Mouse (Mus musculus) CH12.LX (cell line): ENCODE measurements around the gene Lrrk2. TPM values are rescaled to one million over a fixed set of nuclear protein-coding genes. Genes with fewer than 3 reads are reported as not detected.

Experiments
- DNase-seq: peaks from one replicate; pipeline ENCODE4 v3.0.0-alpha.2; 2013; ENCODE audit errors: extremely low read depth
- H3K27ac ChIP-seq: 2 replicates; pipeline ENCODE4 v1.5.1; 2012; ENCODE audit warnings: low read depth, mild to moderate bottlenecking, control low read depth, moderate library complexity; ENCODE audit not compliant: insufficient read depth
- H3K27me3 ChIP-seq: replicated peaks from 2 replicates; pipeline ENCODE3; 2012; ENCODE audit warnings: inconsistent platforms
- H3K36me3 ChIP-seq, 2 experiments: replicated peaks in 1 of 2; 2 replicates each; pipeline versions ENCODE3 to v1.6.1; 2012; ENCODE audit warnings: inconsistent platforms in 1 of 2, low read length in 1 of 2, mild to moderate bottlenecking in 1 of 2, mixed read lengths in 1 of 2, moderate library complexity in 1 of 2; ENCODE audit not compliant: control insufficient read depth in 1 of 2, insufficient read depth in 1 of 2
- H3K4me1 ChIP-seq, 2 experiments: 2 replicates each; pipeline ENCODE4 v1.6.1; 2012; ENCODE audit warnings: inconsistent platforms in 1 of 2, moderate library complexity in 1 of 2; ENCODE audit not compliant: insufficient read depth in 2 of 2, control insufficient read depth in 1 of 2
- H3K4me2 ChIP-seq: 2 replicates; pipeline ENCODE4 v1.6.1; 2012; ENCODE audit warnings: low read depth, mild to moderate bottlenecking, control low read depth; ENCODE audit not compliant: poor library complexity, insufficient read depth, severe bottlenecking
- H3K4me3 ChIP-seq, 3 experiments: fragments of 150-350 bp in 1 of 3; sonication (generic) in 1 of 3; replicated peaks in 1 of 3; 2 replicates each; pipeline versions ENCODE3 to v1.5.1; 2011 to 2012; ENCODE audit warnings: low read depth in 2 of 3, low read length in 2 of 3, mild to moderate bottlenecking in 2 of 3, moderate library complexity in 2 of 3, control low read depth in 1 of 3, improper control_type of control experiment in 1 of 3, inconsistent platforms in 1 of 3, mixed read lengths in 1 of 3; ENCODE audit not compliant: poor library complexity in 1 of 3
- H3K79me2 ChIP-seq: replicated peaks from 2 replicates; pipeline ENCODE4 v1.6.1; 2012; ENCODE audit warnings: mild to moderate bottlenecking, moderate library complexity; ENCODE audit not compliant: control insufficient read depth, poor library complexity, insufficient read depth, severe bottlenecking; ENCODE audit errors: extremely low read depth
- H3K9ac ChIP-seq: 2 replicates; pipeline ENCODE4 v1.6.1; 2012; ENCODE audit warnings: low read depth, mild to moderate bottlenecking, control low read depth, moderate library complexity; ENCODE audit not compliant: insufficient read depth
- H3K9me3 ChIP-seq: replicated peaks from 2 replicates; pipeline ENCODE3; 2012; ENCODE audit warnings: low read length, inconsistent platforms, mixed read lengths
- CHD1 ChIP-seq: IDR thresholded peaks from 2 replicates; pipeline ENCODE4 v1.6.1; 2012; ENCODE audit warnings: low read depth, low read length, improper control_type of control experiment, inconsistent platforms
- CHD2 ChIP-seq: IDR thresholded peaks from 2 replicates; pipeline ENCODE4 v1.6.1; 2011; ENCODE audit warnings: low read length, improper control_type of control experiment
- CTCF ChIP-seq, 2 experiments: IDR thresholded peaks in 1 of 2; conservative IDR thresholded peaks in 1 of 2; 2 replicates each; pipeline ENCODE4 v1.5.1; 2011 to 2012; ENCODE audit warnings: low read depth in 2 of 2, low read length in 2 of 2, improper control_type of control experiment in 1 of 2, inconsistent platforms in 1 of 2, mild to moderate bottlenecking in 1 of 2, moderate library complexity in 1 of 2
- EP300 ChIP-seq: IDR thresholded peaks from 2 replicates; pipeline ENCODE4 v1.6.1; 2011; ENCODE audit warnings: low read length, improper control_type of control experiment
- GABPA ChIP-seq: IDR thresholded peaks from 2 replicates; pipeline ENCODE4 v1.6.1; 2012; ENCODE audit warnings: low read depth, low read length, improper control_type of control experiment, inconsistent platforms; ENCODE audit not compliant: insufficient replicate concordance
- HCFC1 ChIP-seq: IDR thresholded peaks from 2 replicates; pipeline ENCODE4 v1.6.1; 2012; ENCODE audit warnings: low read depth, mild to moderate bottlenecking, inconsistent platforms, low read length, improper control_type of control experiment
- JUN ChIP-seq: IDR thresholded peaks from 2 replicates; pipeline ENCODE4 v1.6.1; 2011; ENCODE audit warnings: low read depth, mild to moderate bottlenecking, low read length, improper control_type of control experiment, moderate library complexity; ENCODE audit not compliant: insufficient read depth
- JUND ChIP-seq: conservative IDR thresholded peaks from 2 replicates; pipeline ENCODE4 v1.6.1; 2011; ENCODE audit warnings: low read depth, low read length, improper control_type of control experiment
- KAT2A ChIP-seq: IDR thresholded peaks from 2 replicates; pipeline ENCODE4 v1.6.1; 2012; ENCODE audit warnings: low read length, improper control_type of control experiment, inconsistent platforms; ENCODE audit not compliant: insufficient replicate concordance
- MAX ChIP-seq: IDR thresholded peaks from 2 replicates; pipeline ENCODE4 v1.6.1; 2011; ENCODE audit warnings: low read length, improper control_type of control experiment
- MAZ ChIP-seq: IDR thresholded peaks from 2 replicates; pipeline ENCODE4 v1.6.1; 2012; ENCODE audit warnings: low read depth, mild to moderate bottlenecking, inconsistent platforms, low read length, improper control_type of control experiment, moderate library complexity
- MEF2A ChIP-seq: IDR thresholded peaks from 2 replicates; pipeline ENCODE4 v1.6.1; 2014; ENCODE audit warnings: low read depth, mild to moderate bottlenecking, inconsistent platforms, low read length, improper control_type of control experiment, borderline replicate concordance
- MXI1 ChIP-seq: IDR thresholded peaks from 2 replicates; pipeline ENCODE4 v1.6.1; 2011; ENCODE audit warnings: mild to moderate bottlenecking, low read depth, low read length, improper control_type of control experiment
- MYC ChIP-seq: IDR thresholded peaks from 2 replicates; pipeline ENCODE4 v1.6.1; 2011; ENCODE audit warnings: low read depth, mild to moderate bottlenecking, improper control_type of control experiment, low read length
- POLR2A ChIP-seq: IDR thresholded peaks from 2 replicates; pipeline ENCODE4 v1.6.1; 2011; ENCODE audit warnings: low read depth, mild to moderate bottlenecking, improper control_type of control experiment, low read length
- POLR2AphosphoS2 ChIP-seq: IDR thresholded peaks from 2 replicates; pipeline ENCODE4 v1.6.1; 2011; ENCODE audit warnings: low read depth, low read length, improper control_type of control experiment
- SMC3 ChIP-seq: IDR thresholded peaks from 2 replicates; pipeline ENCODE4 v1.6.1; 2011; ENCODE audit warnings: low read depth, low read length, improper control_type of control experiment
- ZC3H11A ChIP-seq: IDR thresholded peaks from 2 replicates; pipeline ENCODE4 v1.6.1; 2012; ENCODE audit warnings: low read depth, mild to moderate bottlenecking, inconsistent platforms, low read length, improper control_type of control experiment
- ZKSCAN1 ChIP-seq: IDR thresholded peaks from 2 replicates; pipeline ENCODE4 v1.6.1; 2012; ENCODE audit warnings: low read depth, inconsistent platforms, low read length, improper control_type of control experiment, borderline replicate concordance
- ZMIZ1 ChIP-seq: IDR thresholded peaks from 2 replicates; pipeline ENCODE4 v1.6.1; 2012; ENCODE audit warnings: low read depth, mild to moderate bottlenecking, inconsistent platforms, low read length, improper control_type of control experiment
- dilution Hi-C: fragments of 300-500 bp; cut with MboI; formaldehyde crosslinking; loops from 2 replicates; pipeline ENCODE4 v1.14.3; 2020; ENCODE audit warnings: low sequenced_read_pairs; ENCODE audit not compliant: extremely low pct_unique_long_range_greater_than_20kb, extremely low pct_ligation_motif_present
- in situ Hi-C: fragments of 300-500 bp; cut with MboI; formaldehyde crosslinking; loops from 3 replicates; pipeline ENCODE4 v1.14.3; 2019; ENCODE audit warnings: low sequenced_read_pairs, low pct_ligation_motif_present, low pct_unique_long_range_greater_than_20kb, mixed read lengths
- polyA plus RNA-seq: library from polyadenylated mRNA; unstranded; fragments of >175 nt; gene quantifications from 2 replicates; pipeline ENCODE4 v1.2.1, GENCODE M21; 2012; ENCODE audit warnings: low read depth; ENCODE audit not compliant: insufficient read length
- total RNA-seq, 2 experiments: library from RNA; depleted of rRNA; stranded (reverse); fragments of 300-350 nt in 1 of 2; fragments of >200 nt in 1 of 2; gene quantifications; 2 replicates each; pipeline ENCODE4 v1.2.3; 2012 to 2014

Gene Lrrk2
- total and polyA plus RNA-seq, 3 experiments, result not detected

- Histone ChIP-seq H3K9me3 (peaks cover 63% of the 10 kb centered on the region), H3K79me2 (no peaks in the 10 kb centered on the region), H3K27me3 (no peaks in the 10 kb centered on the region), H3K36me3 (no peaks in the 10 kb centered on the region)
- TF ChIP-seq GABPA (no peak), JUND (no peak), HCFC1 (no peak), CTCF (conservative IDR thresholded peaks at IDR 0.05 in 1 of 2, IDR thresholded peaks at IDR 0.05 in 1 of 2; ENCODE audit: low read depth in 2 of 2, low read length in 2 of 2) (no peak), EP300 (no peak), KAT2A (no peak), MAX (no peak), POLR2AphosphoS2 (no peak), ZMIZ1 (no peak), MEF2A (no peak), ZKSCAN1 (no peak)
- TF ChIP-seq, all 38 proteins: peak for 0
- H3K4me1 ChIP-seq, result no peaks in the 10 kb centered on the region
- no peak overlapping the region for H3K4me2 ChIP-seq
- in situ Hi-C loops, result no loop called here
- no peak overlapping the region for H3K9ac ChIP-seq
- H3K27ac ChIP-seq, result no peak overlapping the region
- dilution Hi-C loops, result no loop called here
- no peak overlapping the region for H3K4me3 ChIP-seq
- DNase-seq, result no peak
These were observed 27.9 kb downstream of the Lrrk2 start for GRCm38 (mm10) chr15:91700841-91701240.

GRCm38 (mm10) chr15:91702991-91703715, 30.2 kb downstream of the Lrrk2 start:
- in situ Hi-C loops, result no loop called here
- no peaks in the 10 kb centered on the region for H3K4me1 ChIP-seq
- no peak overlapping the region for H3K4me3 ChIP-seq
- dilution Hi-C loops, result no loop called here
- H3K27me3 ChIP-seq, result no peaks in the 10 kb centered on the region
- no peaks in the 10 kb centered on the region for H3K36me3 ChIP-seq
- no peaks in the 10 kb centered on the region for H3K79me2 ChIP-seq
- peaks cover 62% of the 10 kb centered on the region for H3K9me3 ChIP-seq
- H3K4me2 ChIP-seq, result no peak overlapping the region
- H3K27ac ChIP-seq, result no peak overlapping the region
- no peak for DNase-seq
- TF ChIP-seq CHD1 (no peak), MYC (no peak), SMC3 (no peak), ZMIZ1 (no peak), MAZ (no peak), EP300 (no peak), MXI1 (no peak), ZC3H11A (no peak), CHD2 (no peak), POLR2A (no peak), JUN (no peak)
- H3K9ac ChIP-seq, result no peak overlapping the region
